Mouse (Mus musculus) lung, postnatal 0 days (tissue): ENCODE data around the gene Cxcl1.

ENCODE experiments used
- CTCF ChIP-seq: IDR thresholded peaks from 2 replicates; pipeline ENCODE4 v1.5.1; 2016; ENCODE audit warnings: antibody characterized with exemption, mild to moderate bottlenecking
- EP300 ChIP-seq: IDR thresholded peaks from 2 replicates; pipeline ENCODE4 v1.6.1; 2016; ENCODE audit warnings: antibody characterized with exemption, mild to moderate bottlenecking, control low read depth

DNA sequence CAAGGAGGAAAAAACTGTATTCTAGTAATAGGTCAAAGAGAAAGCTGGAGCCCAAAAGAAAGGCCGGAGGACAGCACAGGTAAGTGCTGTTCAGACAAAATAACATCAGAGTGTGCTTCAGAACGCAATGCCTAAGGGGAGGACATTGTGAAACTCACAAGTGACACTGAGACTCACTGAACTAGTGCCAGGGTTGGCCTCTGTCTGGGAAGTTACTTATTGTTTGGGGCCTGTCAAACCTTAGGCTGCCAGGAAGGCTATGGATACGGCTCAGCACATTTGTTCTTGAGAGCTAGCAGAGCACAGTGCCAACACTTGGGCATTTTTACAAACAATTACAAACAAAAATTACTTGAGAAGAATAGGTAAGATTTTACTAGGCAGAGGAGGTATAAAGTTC is 47.1 kb upstream of the Cxcl1 start:
- TF ChIP-seq CTCF (no peak), EP300 (0 out of 2 replicates have a peak, but pooled peaks have one; percentile 21)
